Mouse (Mus musculus) kidney, embryonic 16.5 days (tissue): ENCODE results near the gene Gm21904. TPM values are rescaled to one million over a fixed set of nuclear protein-coding genes. Genes with fewer than 3 reads are reported as not detected.
"Not testable (repeated sequence)": the region's sequence is repeated elsewhere in the genome, so short reads cannot be mapped to it uniquely, and the experiment has no call there.

Experiments
- ATAC-seq: fragments of 200-750 bp; cut with Nextera tagmentation; 2 replicates; pipeline ENCODE4 v1.8.0; 2017; ENCODE audit warnings: moderate TSS enrichment; ENCODE audit not compliant: low FRiP score, low TSS enrichment
- H3K27ac ChIP-seq: fragments of 300-500 bp; sonication (generic); 2 replicates; pipeline ENCODE4 v1.5.1; 2014; ENCODE audit warnings: low read length
- H3K27me3 ChIP-seq: fragments of 300-500 bp; sonication (generic); 2 replicates; pipeline ENCODE4 v1.6.1; 2014; ENCODE audit warnings: low read length, control low read depth, mixed read lengths; ENCODE audit not compliant: insufficient read depth
- H3K36me3 ChIP-seq: fragments of 300-500 bp; sonication (generic); 2 replicates; pipeline ENCODE4 v1.6.1; 2014; ENCODE audit warnings: low read length, control low read depth, mixed read lengths; ENCODE audit not compliant: insufficient read depth
- H3K4me1 ChIP-seq: fragments of 300-500 bp; sonication (generic); 2 replicates; pipeline ENCODE4 v1.6.1; 2014; ENCODE audit warnings: low read length, control low read depth, mixed read lengths; ENCODE audit not compliant: insufficient read depth
- H3K4me2 ChIP-seq: fragments of 300-500 bp; sonication (generic); replicated peaks from 2 replicates; pipeline ENCODE4 v1.6.1; 2014; ENCODE audit warnings: low read depth, low read length
- H3K4me3 ChIP-seq: fragments of 300-500 bp; sonication (generic); 2 replicates; pipeline ENCODE4 v1.5.1; 2014; ENCODE audit warnings: mild to moderate bottlenecking, low read length
- H3K9ac ChIP-seq: fragments of 300-500 bp; sonication (generic); replicated peaks from 2 replicates; pipeline ENCODE4 v1.6.1; 2014; ENCODE audit warnings: low read length
- H3K9me3 ChIP-seq: fragments of 300-500 bp; sonication (generic); 2 replicates; pipeline ENCODE4 v1.6.1; 2016; ENCODE audit warnings: low read length, control low read depth
- WGBS: fragments of 180-500 bp; shearing (Covaris S2); extraction: QIAGEN DNeasy Blood & Tissue Kit; methylation state at CpG from one replicate; pipeline ENCODE4 v1.1.7; 2014; 5-methylcytosine and 5-hydroxymethylcytosine counted together
- polyA plus RNA-seq: library from polyadenylated mRNA; unstranded; fragments of >200 nt; fragmentation: Nextera tagmentation; extraction: Ambion mirVana; gene quantifications from 2 replicates; pipeline ENCODE4 v1.2.1, GENCODE M21; 2015

Gm21904 gene
- polyA plus RNA-seq = not detected in 2 replicates

GRCm38 (mm10) chrY:17846166-17846565 is at the start of gene Gm21904:
TSS of gene Gm21904 (minus strand) at chrY:17846266.
- H3K4me2 ChIP-seq, ATAC-seq, H3K9me3 ChIP-seq, H3K36me3 ChIP-seq, H3K9ac ChIP-seq, H3K4me3 ChIP-seq, H3K27ac ChIP-seq, H3K27me3 ChIP-seq, H3K4me1 ChIP-seq: not testable (repeated sequence)
- WGBS = no CpG with 5 or more reads among the region's 3 CpGs

DNA sequence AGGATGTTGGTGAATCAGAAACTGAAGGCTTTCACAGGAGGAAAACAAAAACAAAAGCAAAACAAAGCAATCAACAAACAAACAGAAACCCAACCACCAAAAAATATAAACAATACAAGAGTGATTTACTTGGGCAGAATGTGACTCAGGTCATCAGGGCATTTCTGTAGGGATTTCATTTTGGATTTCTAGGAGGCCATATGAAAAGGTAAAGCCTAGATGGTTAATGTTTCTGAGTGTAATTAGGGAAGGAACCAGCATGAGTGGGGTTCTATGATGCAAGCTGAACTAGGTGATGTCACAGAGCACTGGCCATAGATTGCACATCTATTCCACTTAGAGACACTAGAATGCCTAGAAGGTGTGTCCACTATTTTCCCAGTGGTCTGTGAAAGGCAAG is 28.4 kb upstream of the Gm21904 start, which contains the start of the genes Gm20772 and Gm20831:
Gene Gm20772 (plus strand): TSS at position 301 of the 400 bp plus-strand sequence.
Gene Gm20831 (plus strand): TSS at position 301 of the 400 bp plus-strand sequence.
- not testable (repeated sequence) for H3K27me3 ChIP-seq, H3K9me3 ChIP-seq, H3K4me3 ChIP-seq, H3K4me1 ChIP-seq, H3K36me3 ChIP-seq, H3K27ac ChIP-seq, H3K9ac ChIP-seq, H3K4me2 ChIP-seq, ATAC-seq

Other genes with a start within 250 kb of the Gm21904 start
- not detected in 2 replicates for gene Gm20772, start 28.5 kb upstream of the Gm21904 start, polyA plus RNA-seq
- not detected in 2 replicates for gene Gm20831, start 28.5 kb upstream of the Gm21904 start, polyA plus RNA-seq
- gene Srsy, start 91.1 kb upstream of the Gm21904 start, polyA plus RNA-seq = not detected in 2 replicates
- gene Gm21764, start 215.5 kb upstream of the Gm21904 start, polyA plus RNA-seq = not detected in 2 replicates
- gene Ssty1, start 242.8 kb upstream of the Gm21904 start, polyA plus RNA-seq = not detected in 2 replicates